Mouse (Mus musculus) lung, adult 2 months (tissue): ENCODE results near the gene Caskin2.

Source experiments
- CTCF ChIP-seq: fragments of 200-500 bp; IDR thresholded peaks from 2 replicates; pipeline ENCODE4 v1.5.1; 2011; ENCODE audit warnings: mild to moderate bottlenecking, low read length, control low read depth; ENCODE audit not compliant: insufficient read depth
- POLR2A ChIP-seq: fragments of 200-500 bp; IDR thresholded peaks from 2 replicates; pipeline ENCODE4 v1.6.1; 2011; ENCODE audit warnings: low read depth, mild to moderate bottlenecking, control low read depth, low read length, borderline replicate concordance; ENCODE audit errors: extremely low read depth

DNA sequence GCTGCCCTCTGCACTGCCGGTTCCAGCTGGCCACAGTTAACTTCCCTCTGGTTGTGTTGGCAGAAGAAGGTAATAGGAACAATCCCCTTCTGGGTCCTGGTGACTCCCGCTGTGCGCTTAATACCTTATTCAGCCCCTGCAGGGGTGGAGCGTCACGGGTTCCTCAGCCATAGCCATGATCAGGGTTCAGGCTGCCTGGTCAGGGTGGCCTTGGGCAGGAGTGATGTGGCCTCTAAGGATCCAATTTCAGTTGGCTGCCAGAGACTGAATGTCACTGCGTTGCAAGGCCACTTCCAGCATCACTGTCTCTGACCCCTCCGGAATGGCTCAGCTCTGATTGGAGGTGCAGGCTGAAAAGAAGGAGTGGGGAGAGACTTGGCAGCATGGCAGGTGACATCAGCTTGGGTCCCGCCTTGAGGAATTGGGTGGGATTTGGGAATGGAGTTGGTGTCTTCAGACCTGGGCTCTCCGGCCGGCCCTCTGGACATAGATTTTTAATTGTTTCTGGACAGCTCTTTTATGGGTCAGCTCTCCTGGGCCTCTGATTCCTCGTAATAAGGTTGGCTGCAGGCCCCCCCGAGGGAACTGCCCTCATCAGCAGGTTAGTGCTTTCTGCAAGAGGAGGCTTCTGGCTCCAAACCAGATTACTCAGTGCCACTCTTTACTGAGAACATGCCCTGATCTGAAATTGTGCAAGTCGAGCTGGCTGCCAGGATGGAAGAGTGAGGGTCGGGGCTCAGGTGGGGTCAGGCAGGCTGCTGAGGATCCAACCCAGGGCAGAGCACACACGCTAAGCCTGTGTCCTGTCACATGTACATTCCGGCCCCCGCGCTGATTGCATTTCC, 37.4 kb downstream of the Caskin2 start:
- TF ChIP-seq POLR2A (no peak), CTCF (no peak)
